Mouse (Mus musculus): ENCODE measurements around the gene Gm10803. TPM values are rescaled to one million over a fixed set of nuclear protein-coding genes. Genes with fewer than 3 reads are reported as not detected.

Gene Gm10803
- not detected for total RNA-seq (2023)

DNA sequence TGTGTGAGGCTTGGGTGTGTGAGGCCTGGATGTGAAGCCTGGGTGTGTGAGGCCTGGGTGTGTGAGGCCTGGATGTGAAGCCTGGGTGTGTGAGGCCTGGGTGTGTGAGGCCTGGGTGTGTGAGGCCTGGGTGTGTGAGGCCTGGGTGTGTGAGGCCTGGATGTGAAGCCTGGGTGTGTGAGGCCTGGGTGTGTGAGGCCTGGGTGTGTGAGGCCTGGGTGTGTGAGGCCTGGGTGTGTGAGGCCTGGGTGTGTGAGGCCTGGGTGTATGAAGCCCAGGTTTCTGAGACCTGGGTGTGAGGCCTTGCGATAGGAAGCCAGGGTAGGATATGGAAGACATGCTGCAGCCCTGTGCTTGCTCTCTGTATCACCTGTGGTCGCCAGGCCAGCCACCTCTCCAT, at the start of gene Gm10803:
Gm10803 (plus strand) TSS at position 301 of the 400 bp plus-strand sequence.

Other genes with a start within 250 kb of the Gm10803 start
- gene Tspan18, start 226.1 kb upstream of the Gm10803 start, total RNA-seq (2023), result 0.15 TPM
- 162 TPM for gene Cd82, start 97.4 kb upstream of the Gm10803 start, total RNA-seq (2023)
- not detected for gene Alx4, start 81.8 kb downstream of the Gm10803 start, total RNA-seq (2023)

Data from CD4-positive naive resting alpha-beta T cell, adult 76 days (primary cell).